Mouse (Mus musculus) T-helper 1 cell (primary cell): ENCODE measurements at regions not wholly inside any gene's neighbourhood (a gene's known extent, or its start where the extent isn't known, plus 50 kb on each side); places are given as distances from the start of the nearest gene placed in this dataset.

Experiments used
- in situ Hi-C: fragments of 300-600 bp; cut with MboI, MseI; formaldehyde crosslinking; loops from one replicate; pipeline ENCODE4 v1.15.1; 2025; ENCODE audit warnings: high pct_unique_total_duplicates

GRCm38 (mm10) chr9:14090454-14090853 lies 184.4 kb upstream of the Sesn3 start:
- in situ Hi-C loops = loop anchor here (10.0 kb wide), 1 partner anchor 1534 kb away; the partner anchor contains the start of gene Deup1

- in situ Hi-C loops = loop anchor here (10.0 kb wide), 1 partner anchor 1533 kb away; the partner anchor contains the start of gene Deup1
Measured at GRCm38 (mm10) chr9:14091099-14091930, 183.6 kb upstream of the Sesn3 start.

DNA sequence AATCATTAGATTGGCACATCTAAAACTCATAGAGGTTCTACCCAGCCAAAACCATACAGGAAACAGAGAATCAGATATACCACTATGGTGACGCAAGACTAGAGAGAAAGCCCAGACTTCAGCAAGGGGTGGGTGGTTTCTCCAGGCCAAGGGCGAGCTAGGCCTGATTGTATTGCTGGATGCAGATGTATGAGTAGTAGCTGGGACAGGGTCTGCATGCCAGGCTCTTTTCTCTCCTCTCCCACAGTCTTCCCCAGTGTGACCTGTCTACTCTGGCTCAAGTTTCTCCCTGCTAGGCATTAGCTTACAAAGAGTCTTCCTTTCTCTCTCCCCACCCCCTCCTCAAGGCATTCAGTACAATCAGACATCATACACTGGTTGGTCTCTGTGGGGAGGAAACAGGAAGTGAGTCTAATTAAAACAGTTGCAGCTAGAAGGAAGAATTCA lies 181.8 kb upstream of the Sesn3 start:
- in situ Hi-C loops = loop anchor here (10.0 kb wide), 1 partner anchor 1532 kb away; the partner anchor contains the start of gene Deup1

- in situ Hi-C loops = no loop called here
Measured at GRCm38 (mm10) chr9:14103538-14103937, 171.3 kb upstream of the Sesn3 start.

DNA sequence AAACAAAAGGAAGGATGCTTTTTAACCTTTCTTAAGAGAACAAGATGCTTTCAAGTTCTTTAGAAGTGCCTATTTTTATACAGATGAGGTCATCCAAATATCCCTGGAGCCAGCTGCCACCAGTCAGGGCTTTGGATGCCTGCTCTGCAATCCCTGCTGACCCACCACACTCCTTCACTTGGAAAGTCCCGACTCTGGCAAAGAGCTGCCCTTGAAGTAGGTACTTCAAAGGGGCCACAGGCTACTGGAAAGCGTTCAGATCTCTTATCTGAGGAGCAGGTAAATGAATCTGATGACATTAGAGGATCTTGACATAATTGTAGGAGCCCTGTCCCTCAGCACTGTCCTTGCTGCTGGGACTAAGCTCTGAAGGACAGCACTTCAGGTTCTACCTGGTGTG lies 169.9 kb upstream of the Sesn3 start:
- in situ Hi-C loops = no loop called here

GRCm38 (mm10) chr9:14106371-14106770 lies 168.5 kb upstream of the Sesn3 start:
- in situ Hi-C loops = no loop called here

- in situ Hi-C loops = no loop called here
Measured at GRCm38 (mm10) chr9:14108798-14109197, 166.1 kb upstream of the Sesn3 start.

- in situ Hi-C loops = no loop called here
Measured at GRCm38 (mm10) chr9:14109492-14109891, 165.4 kb upstream of the Sesn3 start.

DNA sequence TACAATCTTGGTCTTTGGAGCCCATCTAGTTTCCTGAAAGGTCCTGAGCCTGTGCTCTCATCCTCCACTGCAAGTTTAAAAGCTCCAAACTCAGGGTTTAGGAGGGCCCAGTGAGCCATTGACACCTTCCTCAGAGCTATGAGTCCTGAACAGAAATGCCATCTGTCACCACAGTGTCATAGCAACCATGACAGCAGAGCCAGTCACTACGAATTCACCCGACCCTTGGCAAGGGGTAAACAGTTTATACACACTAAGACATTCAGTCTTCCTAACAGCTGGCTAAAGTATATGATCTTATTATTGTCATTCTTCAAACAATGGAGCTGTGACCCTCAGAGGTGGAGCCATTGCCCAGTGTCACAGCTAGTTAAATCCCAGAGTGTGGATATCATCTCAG lies 163.2 kb upstream of the Sesn3 start:
- in situ Hi-C loops = no loop called here

DNA sequence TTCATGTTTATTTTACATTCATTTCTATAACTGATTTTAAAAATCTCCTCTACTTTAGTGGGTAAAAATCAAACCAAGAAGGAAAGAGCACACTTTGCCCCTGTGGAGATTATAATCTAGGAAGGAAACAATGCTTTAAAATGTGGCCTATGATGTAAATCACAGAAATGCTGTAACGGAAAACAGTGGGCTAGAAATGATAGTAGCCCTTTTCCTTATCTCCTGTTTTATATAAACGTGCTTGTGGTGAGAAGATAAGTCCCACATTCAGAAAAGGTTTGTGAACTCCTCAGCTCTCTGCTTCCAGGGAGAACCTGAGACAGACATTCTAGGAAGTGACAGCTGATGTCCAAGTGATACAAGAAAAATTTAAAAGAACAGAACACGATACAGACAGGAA lies 159.3 kb upstream of the Sesn3 start:
- in situ Hi-C loops = no loop called here

DNA sequence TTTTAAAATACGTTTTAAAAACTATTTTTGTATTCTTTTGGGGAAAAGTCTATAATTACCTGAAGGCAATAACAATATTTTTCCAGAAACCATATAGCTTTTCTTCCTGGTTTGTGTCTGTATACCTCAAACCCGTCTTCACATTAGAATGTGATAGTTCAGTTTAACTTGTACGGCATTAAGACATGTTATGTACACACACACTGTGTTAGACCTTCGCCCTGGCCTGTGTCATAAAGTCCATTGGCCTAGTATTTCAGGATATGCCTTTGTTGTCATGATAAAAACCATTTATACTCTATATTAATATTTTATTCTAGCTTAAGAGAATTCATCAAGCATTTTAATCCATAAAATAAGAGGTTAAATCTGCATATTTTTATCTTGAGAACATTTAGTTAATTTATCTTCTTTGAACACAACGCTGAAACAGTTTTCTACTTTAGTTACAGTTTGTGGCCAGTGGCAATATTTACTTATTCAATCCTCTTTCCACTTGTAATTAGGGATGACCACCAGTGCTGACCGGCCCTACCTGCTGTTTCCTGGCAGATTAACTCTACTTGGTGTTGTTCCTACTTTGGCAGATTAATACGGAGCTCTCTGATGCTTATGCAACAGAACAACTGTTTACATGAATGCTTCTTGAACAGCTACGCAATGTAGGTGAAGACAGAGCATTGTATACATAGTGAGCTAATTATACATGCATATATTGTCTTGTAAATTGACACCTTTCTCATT lies 158.6 kb upstream of the Sesn3 start:
- in situ Hi-C loops = no loop called here

- in situ Hi-C loops = loop anchor here (5.0 kb wide), 1 partner anchor 99 kb away; no protein-coding TSS in a partner anchor
Measured at GRCm38 (mm10) chr9:14133372-14133771, 141.5 kb upstream of the Sesn3 start.

- in situ Hi-C loops = loop anchor here (5.0 kb wide), 2 partner anchors 97 to 393 kb away; no protein-coding TSS in a partner anchor
Measured at GRCm38 (mm10) chr9:14134894-14135450, 139.9 kb upstream of the Sesn3 start.

DNA sequence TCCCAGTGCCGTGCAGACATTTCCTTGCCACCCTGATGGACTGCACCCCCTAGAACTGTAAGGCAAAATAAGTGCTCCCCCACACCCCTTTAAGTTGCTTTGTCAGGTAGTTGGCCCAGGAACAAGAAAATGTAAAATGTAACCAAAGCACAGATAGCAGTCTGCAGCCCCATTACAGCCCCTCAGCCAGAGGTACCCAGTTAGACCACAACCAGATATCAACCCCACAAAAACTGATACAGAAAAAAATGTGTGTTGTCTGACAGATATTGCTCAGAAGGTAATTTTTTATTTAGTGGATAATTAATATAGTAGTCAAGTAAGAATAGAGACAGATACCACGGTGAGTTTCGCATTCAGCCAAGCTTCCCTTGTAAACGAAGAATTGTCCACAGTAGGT lies 133.5 kb upstream of the Sesn3 start:
- in situ Hi-C loops = no loop called here

GRCm38 (mm10) chr9:14143988-14144387 lies 130.9 kb upstream of the Sesn3 start:
- in situ Hi-C loops = no loop called here

GRCm38 (mm10) chr9:14147088-14147487 lies 127.8 kb upstream of the Sesn3 start:
- in situ Hi-C loops = no loop called here

DNA sequence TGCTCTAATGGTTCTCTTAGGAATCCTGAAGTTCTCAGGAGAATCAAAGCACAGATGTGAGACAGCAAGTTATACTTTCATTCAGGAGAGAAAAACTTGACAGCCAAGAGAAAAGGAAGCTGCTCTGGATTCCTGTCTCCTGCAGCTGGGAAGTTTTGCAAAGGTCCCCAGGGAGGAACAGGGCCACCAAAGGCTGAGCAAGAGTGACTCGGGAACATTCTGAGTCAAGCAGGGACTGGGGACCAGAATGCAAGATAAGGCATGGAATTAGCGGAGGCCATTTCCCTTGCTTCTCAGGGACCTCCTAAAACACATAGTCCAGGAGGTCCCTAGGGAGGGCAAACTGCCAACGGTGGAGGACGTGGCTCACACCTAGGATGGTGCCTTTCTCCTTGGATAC lies 127.1 kb upstream of the Sesn3 start:
- in situ Hi-C loops = no loop called here

- in situ Hi-C loops = no loop called here
Measured at GRCm38 (mm10) chr9:14150288-14150687, 124.6 kb upstream of the Sesn3 start.

DNA sequence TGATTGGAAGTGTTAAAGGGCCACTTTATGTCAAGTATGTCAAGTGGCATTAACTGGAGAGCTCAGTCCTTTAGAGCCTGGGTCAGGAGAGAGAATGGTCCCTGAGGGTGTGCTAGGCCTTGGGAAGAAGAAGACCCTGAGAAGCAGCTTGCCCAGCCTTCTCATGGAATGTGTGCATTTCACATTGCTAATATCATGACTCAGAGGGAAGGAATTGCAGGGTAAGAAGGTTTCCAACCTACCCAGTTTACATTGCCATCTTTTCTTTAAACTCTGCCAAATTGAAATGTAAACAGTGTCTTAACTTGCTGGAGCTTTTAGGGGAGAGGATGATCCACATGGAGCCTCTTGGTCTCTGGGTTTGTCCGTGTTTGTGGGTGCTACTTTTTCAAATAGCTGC lies 117.9 kb upstream of the Sesn3 start:
- in situ Hi-C loops = no loop called here

DNA sequence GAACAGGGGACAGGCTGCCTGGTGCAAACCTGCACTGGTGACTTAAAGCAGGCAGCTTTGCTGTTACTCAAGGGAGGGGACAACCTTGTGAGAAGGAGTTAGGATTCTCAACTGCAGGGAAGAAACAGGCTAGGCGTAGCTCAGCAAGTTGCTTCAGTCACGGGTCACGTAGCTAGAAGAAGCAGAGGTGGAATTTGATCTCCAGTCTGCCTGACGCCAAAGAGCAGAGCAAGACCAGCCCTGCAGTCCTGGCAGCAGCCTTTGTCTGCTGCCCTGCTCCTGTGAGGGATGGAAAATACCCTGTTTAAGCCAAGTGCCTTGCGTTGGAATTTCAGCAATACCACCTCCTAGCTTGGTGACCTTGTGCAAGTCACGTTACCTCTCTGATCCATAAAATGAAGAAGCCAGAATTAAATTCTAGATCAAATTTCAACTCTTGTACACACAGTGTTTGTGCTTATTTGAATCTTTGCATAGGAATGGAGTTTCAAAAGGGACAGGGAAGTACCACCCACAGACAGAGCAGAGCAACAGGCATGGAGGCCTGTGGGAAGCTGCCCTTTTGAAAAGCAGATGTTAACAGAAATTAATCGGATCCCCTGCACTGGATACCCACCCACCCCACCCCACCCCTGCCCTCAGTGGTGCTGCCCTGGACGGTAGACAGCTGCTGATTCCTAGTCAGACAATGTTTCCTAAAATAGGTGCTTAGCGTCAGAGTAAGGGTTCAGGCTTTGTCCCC lies 116.6 kb upstream of the Sesn3 start:
- in situ Hi-C loops = no loop called here

- in situ Hi-C loops = no loop called here
Measured at GRCm38 (mm10) chr9:14160207-14160606, 114.7 kb upstream of the Sesn3 start.
